Mouse (Mus musculus) testis, postnatal 14 days (tissue): ENCODE measurements at regions not wholly inside any gene's neighbourhood (a gene's known extent, or its start where the extent isn't known, plus 50 kb on each side); places are given as distances from the start of the nearest gene placed in this dataset.
"Not testable (repeated sequence)": the region's sequence is repeated elsewhere in the genome, so short reads cannot be mapped to it uniquely, and the experiment has no call there.

Experiments
- DNase-seq: peaks from one replicate; pipeline ENCODE4 v3.0.0; 2021; ENCODE audit warnings: low spot score

GRCm38 (mm10) chr10:14333344-14333743, 212.1 kb downstream of the Adgrg6 start:
- DNase-seq: no peak

GRCm38 (mm10) chr10:14332688-14333117, 212.8 kb downstream of the Adgrg6 start:
- no peak for DNase-seq

- no peak for DNase-seq
Observed at GRCm38 (mm10) chr10:14328846-14329245, 216.6 kb downstream of the Adgrg6 start.

GRCm38 (mm10) chr10:14326229-14326628, 219.2 kb downstream of the Adgrg6 start:
- DNase-seq: no peak

- DNase-seq: peak; percentile 18
Observed at GRCm38 (mm10) chr10:14321503-14321902, 224.0 kb downstream of the Adgrg6 start.

- DNase-seq: no peak
Observed at GRCm38 (mm10) chr10:14315232-14315631, 230.2 kb downstream of the Adgrg6 start.

GRCm38 (mm10) chr10:14314607-14315006, 230.9 kb downstream of the Adgrg6 start:
- no peak for DNase-seq

GRCm38 (mm10) chr10:14314004-14314581, 231.4 kb downstream of the Adgrg6 start:
- DNase-seq: no peak

- DNase-seq: no peak
Observed at GRCm38 (mm10) chr10:14312959-14313358, 232.5 kb downstream of the Adgrg6 start.

GRCm38 (mm10) chr10:14311962-14312361, 233.5 kb downstream of the Adgrg6 start:
- no peak for DNase-seq

GRCm38 (mm10) chr10:14306811-14307210, 238.6 kb downstream of the Adgrg6 start:
- no peak for DNase-seq

GRCm38 (mm10) chr10:14303476-14303875, 242.0 kb downstream of the Adgrg6 start:
- no peak for DNase-seq

- no peak for DNase-seq
Observed at GRCm38 (mm10) chr10:14296147-14296546, 249.3 kb downstream of the Adgrg6 start.

GRCm38 (mm10) chr10:14292701-14293100, 252.8 kb downstream of the Adgrg6 start:
- DNase-seq: not testable (repeated sequence)

GRCm38 (mm10) chr10:14287551-14287950, 257.9 kb downstream of the Adgrg6 start:
- no peak for DNase-seq

GRCm38 (mm10) chr10:14276631-14277030, 268.8 kb downstream of the Adgrg6 start:
- no peak for DNase-seq

- DNase-seq: no peak
Observed at GRCm38 (mm10) chr10:14275477-14275876, 270.0 kb downstream of the Adgrg6 start.

GRCm38 (mm10) chr10:14270008-14270407, 275.5 kb downstream of the Adgrg6 start:
- no peak for DNase-seq

- DNase-seq: no peak
Observed at GRCm38 (mm10) chr10:14267641-14268040, 277.8 kb downstream of the Adgrg6 start.

GRCm38 (mm10) chr10:14239670-14240069, 273.8 kb downstream of the Hivep2 start:
- DNase-seq: no peak

- DNase-seq: no peak
Observed at GRCm38 (mm10) chr10:14234896-14235604, 269.2 kb downstream of the Hivep2 start.

GRCm38 (mm10) chr10:14234005-14234602, 268.2 kb downstream of the Hivep2 start:
- no peak for DNase-seq

- no peak for DNase-seq
Observed at GRCm38 (mm10) chr10:14233335-14233734, 267.5 kb downstream of the Hivep2 start.
